Mouse (Mus musculus): ENCODE measurements around the gene Hspa1l. TPM values are rescaled to one million over a fixed set of nuclear protein-coding genes. Genes with fewer than 3 reads are reported as not detected.
"Not testable (repeated sequence)": the region's sequence is repeated elsewhere in the genome, so short reads cannot be mapped to it uniquely, and the experiment has no call there.

The Hspa1l gene
- polyA plus RNA-seq, 1 experiment, result 0.49 TPM

GRCm38 (mm10) chr17:34946486-34947140, 25.9 kb upstream of the Hspa1l start:
- no peak for DNase-seq
- 87% methylated on average over 5 of the region's 5 CpGs for whole genome bisulfite sequencing
- Histone ChIP-seq H3K4me1 (ENCODE audit: control insufficient read depth, insufficient read depth, low read length) (no peaks in the 10 kb centered on the region; the same call in none of the 2 replicates), H3K27ac (ENCODE audit: insufficient read depth, low read length) (no peak overlapping the region), H3K4me3 (replicated peaks; ENCODE audit: insufficient read depth, low read depth, low read length) (no peak overlapping the region), H3K27me3 (ENCODE audit: control insufficient read depth, insufficient read depth, low read length) (no peaks in the 10 kb centered on the region)
- TF ChIP-seq POLR2A (IDR thresholded peaks at IDR 0.05; ENCODE audit: borderline replicate concordance, insufficient read depth, low read length), result no peak
- TF ChIP-seq CTCF (IDR thresholded peaks at IDR 0.05; ENCODE audit: borderline replicate concordance, insufficient read depth, low read depth, low read length), result no peak

- WGBS, result 23% methylated on average over 8 of the region's 8 CpGs
- Histone ChIP-seq H3K4me1 (ENCODE audit: control insufficient read depth, insufficient read depth, low read length) (no peaks in the 10 kb centered on the region; the same call in none of the 2 replicates), H3K27ac (ENCODE audit: insufficient read depth, low read length) (no peak overlapping the region), H3K4me3 (replicated peaks; ENCODE audit: insufficient read depth, low read depth, low read length) (no peak overlapping the region), H3K27me3 (ENCODE audit: control insufficient read depth, insufficient read depth, low read length) (no peaks in the 10 kb centered on the region)
- no peak for DNase-seq
- no peak for TF ChIP-seq POLR2A (IDR thresholded peaks at IDR 0.05; ENCODE audit: borderline replicate concordance, insufficient read depth, low read length)
- TF ChIP-seq CTCF (IDR thresholded peaks at IDR 0.05; ENCODE audit: borderline replicate concordance, insufficient read depth, low read depth, low read length), result peak; percentile 36; the same call in 1 of the 2 replicates
Measured at GRCm38 (mm10) chr17:34947606-34948005, 24.9 kb upstream of the Hspa1l start.

- WGBS, result 57% methylated on average over 9 of the region's 9 CpGs
- not testable (repeated sequence) for DNase-seq; H3K4me3 ChIP-seq (replicated peaks; ENCODE audit: insufficient read depth, low read depth, low read length); H3K27ac ChIP-seq (ENCODE audit: insufficient read depth, low read length); H3K4me1 ChIP-seq (ENCODE audit: control insufficient read depth, insufficient read depth, low read length); H3K27me3 ChIP-seq (ENCODE audit: control insufficient read depth, insufficient read depth, low read length)
Measured at GRCm38 (mm10) chr17:34948721-34949552, 23.6 kb upstream of the Hspa1l start.

GRCm38 (mm10) chr17:34949553-34949969, 22.9 kb upstream of the Hspa1l start:
- H3K4me1 ChIP-seq (ENCODE audit: control insufficient read depth, insufficient read depth, low read length), result no peaks in the 10 kb centered on the region; the same call in none of the 2 replicates
- no peak overlapping the region for H3K4me3 ChIP-seq (replicated peaks; ENCODE audit: insufficient read depth, low read depth, low read length)
- no peaks in the 10 kb centered on the region for H3K27me3 ChIP-seq (ENCODE audit: control insufficient read depth, insufficient read depth, low read length)
- WGBS, result 47% methylated on average over 4 of the region's 4 CpGs
- H3K27ac ChIP-seq (ENCODE audit: insufficient read depth, low read length), result no peak overlapping the region
- TF ChIP-seq CTCF (IDR thresholded peaks at IDR 0.05; ENCODE audit: borderline replicate concordance, insufficient read depth, low read depth, low read length), result no peak
- no peak for TF ChIP-seq POLR2A (IDR thresholded peaks at IDR 0.05; ENCODE audit: borderline replicate concordance, insufficient read depth, low read length)
- no peak for DNase-seq

GRCm38 (mm10) chr17:34950514-34951455, 21.7 kb upstream of the Hspa1l start:
- no peak for TF ChIP-seq CTCF (IDR thresholded peaks at IDR 0.05; ENCODE audit: borderline replicate concordance, insufficient read depth, low read depth, low read length)
- TF ChIP-seq POLR2A (IDR thresholded peaks at IDR 0.05; ENCODE audit: borderline replicate concordance, insufficient read depth, low read length), result no peak
- no peak for DNase-seq
- H3K4me1 ChIP-seq (ENCODE audit: control insufficient read depth, insufficient read depth, low read length), result no peaks in the 10 kb centered on the region; the same call in none of the 2 replicates
- no peak overlapping the region for H3K27ac ChIP-seq (ENCODE audit: insufficient read depth, low read length)
- WGBS, result 34% methylated on average over 10 of the region's 10 CpGs
- no peaks in the 10 kb centered on the region for H3K27me3 ChIP-seq (ENCODE audit: control insufficient read depth, insufficient read depth, low read length)
- peak overlapping the region; percentile 98 for H3K4me3 ChIP-seq (replicated peaks; ENCODE audit: insufficient read depth, low read depth, low read length)

- Histone ChIP-seq H3K4me1 (ENCODE audit: control insufficient read depth, insufficient read depth, low read length) (no peaks in the 10 kb centered on the region; the same call in none of the 2 replicates), H3K27me3 (ENCODE audit: control insufficient read depth, insufficient read depth, low read length) (no peaks in the 10 kb centered on the region), H3K27ac (ENCODE audit: insufficient read depth, low read length) (peak overlapping the region; percentile 64), H3K4me3 (replicated peaks; ENCODE audit: insufficient read depth, low read depth, low read length) (peak overlapping the region; percentile 98)
- WGBS, result under 1% methylated on average over 29 of the region's 29 CpGs
- peak in 1 of 2 experiments; percentile 60 for DNase-seq
- no peak for TF ChIP-seq CTCF (IDR thresholded peaks at IDR 0.05; ENCODE audit: borderline replicate concordance, insufficient read depth, low read depth, low read length)
- TF ChIP-seq POLR2A (IDR thresholded peaks at IDR 0.05; ENCODE audit: borderline replicate concordance, insufficient read depth, low read length), result no peak
Measured at GRCm38 (mm10) chr17:34951636-34952377, 20.7 kb upstream of the Hspa1l start.
